Mouse (Mus musculus) spleen, adult 2 months (tissue): ENCODE data around the gene Gm12117.

Source experiments
- CTCF ChIP-seq: fragments of 200-500 bp; IDR thresholded peaks from 2 replicates; pipeline ENCODE4 v1.5.1; 2011; ENCODE audit warnings: mild to moderate bottlenecking, inconsistent platforms; ENCODE audit not compliant: insufficient read depth, insufficient read length, insufficient replicate concordance; ENCODE audit errors: extremely low read depth
- POLR2A ChIP-seq: fragments of 200-500 bp; IDR thresholded peaks from 2 replicates; pipeline ENCODE4 v1.6.1; 2011; ENCODE audit warnings: low read depth, low read length, inconsistent platforms

GRCm38 (mm10) chr11:33240295-33240694 lies 36.2 kb downstream of the Gm12117 start:
- no peak for TF ChIP-seq CTCF
- no peak for TF ChIP-seq POLR2A
